Mouse (Mus musculus) megakaryocyte progenitor cell, adult 5-6 weeks (primary cell): ENCODE measurements around the gene Tmem164. TPM values are rescaled to one million over a fixed set of nuclear protein-coding genes. Genes with fewer than 3 reads are reported as not detected.

ENCODE experiments used
- ATAC-seq: replicated peaks from 2 replicates; pipeline ENCODE4 v1.8.0; 2016; ENCODE audit warnings: mild to moderate bottlenecking, moderate TSS enrichment, inconsistent platforms; ENCODE audit not compliant: poor library complexity
- total RNA-seq, 2 experiments: library from RNA; stranded (forward) in 1 of 2; stranded (reverse) in 1 of 2; fragments of 157-497, 149-512 nt in 1 of 2; fragments of 200-1000 nt in 1 of 2; gene quantifications; 2 replicates each; pipeline versions ENCODE4 v1.2.3 to v1.2.4; 2015 to 2017

Tmem164 gene
- total RNA-seq, 2 experiments from 2014 or later, result 33.6 to 46.5 TPM

DNA sequence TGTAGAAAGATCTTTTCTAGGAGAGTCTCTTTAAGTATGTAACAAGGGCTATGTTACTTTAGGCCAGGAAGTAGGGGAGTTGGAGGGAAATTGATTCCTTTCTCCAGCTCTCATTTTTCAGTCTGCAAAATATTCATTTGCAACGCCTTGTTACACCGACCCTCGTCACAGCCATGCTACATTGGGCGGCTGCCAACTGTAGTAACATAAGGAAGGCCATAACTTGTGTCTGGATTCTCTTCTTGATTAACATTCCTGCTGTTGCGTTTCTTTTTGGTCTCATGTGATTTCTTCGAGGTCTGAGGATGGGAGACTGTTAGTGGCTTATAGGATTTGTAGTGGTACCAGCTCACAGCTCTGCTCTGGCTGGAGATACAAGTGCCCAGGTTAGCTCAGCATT, 4.5 kb downstream of the Tmem164 start:
- ATAC-seq, result no peak

DNA sequence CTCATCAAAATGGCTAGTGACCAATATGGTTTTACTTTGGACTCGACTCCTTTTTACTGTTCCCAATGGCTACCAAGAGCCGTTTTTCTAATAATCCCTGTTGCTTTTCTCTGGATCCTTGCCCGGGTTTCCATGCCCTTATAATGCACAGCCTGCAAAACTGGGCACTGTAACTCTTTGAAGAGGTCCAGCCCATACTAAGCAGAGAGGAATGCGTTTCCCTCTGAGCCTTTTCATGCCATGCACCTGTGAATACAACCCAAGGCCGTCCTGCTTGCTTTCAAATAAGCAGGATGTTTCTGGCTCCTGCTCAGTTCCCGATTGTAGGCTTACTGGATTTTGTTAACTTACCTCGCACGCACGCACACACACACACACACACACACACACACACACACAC, 7.3 kb downstream of the Tmem164 start:
- no peak for ATAC-seq

DNA sequence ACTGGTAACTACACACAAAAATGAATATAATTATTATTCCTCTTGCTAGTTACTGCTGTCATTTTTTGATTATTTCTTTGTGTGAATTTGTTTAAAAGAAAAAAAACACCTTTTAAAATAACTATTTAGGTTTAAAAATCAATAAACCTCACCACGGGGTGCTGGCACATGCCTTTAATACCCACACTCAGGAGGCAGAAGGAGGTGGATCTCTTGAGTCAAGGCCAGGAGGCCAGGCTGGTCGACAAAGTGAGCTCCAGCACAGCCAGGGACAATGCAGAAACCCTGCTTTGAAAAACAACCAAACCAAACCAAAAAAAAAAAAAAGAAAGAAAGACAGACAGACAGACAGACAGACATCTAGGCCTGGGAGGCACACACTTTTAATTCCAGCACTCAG, 12.1 kb downstream of the Tmem164 start:
- ATAC-seq, result no peak

DNA sequence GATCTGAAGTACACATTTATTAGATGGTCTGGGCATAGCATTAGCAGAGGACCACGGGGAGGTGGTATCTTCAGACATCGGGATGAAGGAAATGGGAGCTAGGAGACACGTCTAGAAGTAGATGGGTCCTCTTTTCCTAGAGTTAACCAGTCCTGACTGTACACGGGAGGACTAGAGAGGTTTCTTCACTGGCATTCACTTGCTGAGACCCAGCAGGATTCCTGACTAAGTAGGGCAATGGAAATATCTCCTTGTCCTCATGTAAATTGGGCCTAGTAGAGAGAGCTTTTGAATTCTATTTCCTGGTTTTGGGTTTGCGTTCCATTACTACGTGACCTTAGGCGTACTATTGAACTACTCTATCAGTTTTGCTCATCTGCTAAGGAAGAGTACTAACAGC, 13.1 kb downstream of the Tmem164 start:
- no peak for ATAC-seq

DNA sequence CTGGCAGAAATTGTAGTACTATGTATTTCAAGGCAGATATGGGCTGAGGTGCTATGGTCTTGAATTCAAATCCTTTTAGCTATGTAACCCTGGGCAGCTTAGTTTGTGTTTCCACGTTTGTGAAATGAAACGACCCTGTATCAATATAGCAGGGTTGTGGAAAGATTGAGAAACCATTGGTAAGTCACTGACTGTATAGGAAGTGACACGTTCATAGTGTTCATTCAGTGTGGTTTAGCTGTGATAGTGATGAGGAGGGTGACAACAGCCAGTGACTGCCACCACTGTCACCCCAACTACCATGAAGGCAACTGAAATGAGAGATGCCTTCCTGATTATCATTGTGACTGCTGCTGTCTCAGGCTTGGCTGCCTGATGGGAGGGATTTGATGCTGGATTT, 13.7 kb downstream of the Tmem164 start:
- ATAC-seq, result peak; percentile 30; the same call in 1 of the 2 replicates

DNA sequence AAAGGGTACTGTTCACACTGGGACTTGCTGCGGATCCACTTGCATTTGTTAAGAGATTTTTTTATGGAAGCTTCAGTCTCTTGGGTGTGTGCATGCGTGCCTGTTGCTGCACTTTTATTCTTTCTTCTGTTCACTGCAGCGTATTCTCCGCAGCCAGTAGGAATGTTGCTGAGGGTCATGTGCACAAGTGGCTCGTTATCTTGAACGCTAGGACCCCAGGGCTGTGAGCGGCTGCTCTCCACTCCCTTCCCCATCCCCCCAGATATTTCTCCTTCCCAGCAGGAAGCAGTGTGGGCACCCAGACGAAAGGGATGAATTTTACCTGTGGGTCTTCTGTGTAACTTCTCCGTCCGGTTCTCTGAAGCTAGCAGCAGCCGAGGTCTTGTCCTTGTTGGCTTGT, 15.6 kb downstream of the Tmem164 start:
- ATAC-seq, result no peak

DNA sequence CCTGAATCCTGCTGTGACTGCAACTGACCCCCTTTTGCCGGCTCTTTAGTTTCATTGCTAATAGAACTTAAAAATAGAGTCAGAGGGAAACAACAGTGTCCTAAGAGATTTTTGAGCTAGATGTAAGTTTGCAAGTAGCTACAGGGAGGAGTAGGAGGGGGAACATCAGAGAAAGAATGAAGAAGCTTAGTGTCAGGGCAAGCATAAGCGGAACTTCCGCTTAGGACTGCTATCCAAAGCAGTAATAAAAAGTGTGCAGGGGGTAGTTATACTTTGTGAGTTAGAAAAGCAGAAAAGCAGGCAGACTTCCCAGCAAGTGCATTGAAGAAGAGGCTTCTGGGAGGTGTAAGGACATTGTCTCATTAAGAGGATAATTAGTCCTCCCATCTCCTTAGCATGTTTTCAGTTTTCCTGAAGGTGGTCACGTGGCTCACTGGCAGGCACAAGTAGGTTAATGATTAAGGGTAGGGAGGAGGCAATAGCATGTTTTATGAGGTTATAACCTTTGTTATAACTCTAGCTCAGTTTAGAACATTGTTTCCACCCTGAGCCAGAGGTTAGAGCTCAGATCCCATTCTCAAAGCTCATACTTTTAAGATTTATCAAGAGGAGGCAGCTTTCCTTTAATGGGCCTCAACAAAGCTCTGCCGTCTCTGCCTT, 16.5 kb downstream of the Tmem164 start:
- ATAC-seq, result 0 out of 2 replicates have a peak, but pooled peaks have one; percentile 5

DNA sequence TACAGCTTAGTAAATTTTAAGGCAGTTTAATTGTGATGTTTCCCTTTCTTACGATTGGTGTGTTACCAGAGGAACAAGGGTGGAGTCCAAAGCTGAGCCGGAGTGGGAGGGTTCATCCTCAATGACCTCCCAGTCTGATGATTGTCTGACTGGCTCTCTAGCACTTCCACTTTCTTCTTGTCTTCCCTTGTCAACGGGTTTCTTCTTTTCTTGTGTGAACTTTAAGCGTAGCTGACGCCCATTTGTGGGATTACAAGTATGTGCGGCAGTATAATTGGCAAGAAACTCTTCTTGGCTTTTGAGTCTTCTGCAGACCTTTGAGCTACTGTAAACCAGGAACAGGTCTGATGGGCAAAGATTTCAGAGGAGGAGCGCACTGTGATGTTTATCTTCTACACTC, 17.0 kb downstream of the Tmem164 start:
- ATAC-seq, result peak; percentile 86

DNA sequence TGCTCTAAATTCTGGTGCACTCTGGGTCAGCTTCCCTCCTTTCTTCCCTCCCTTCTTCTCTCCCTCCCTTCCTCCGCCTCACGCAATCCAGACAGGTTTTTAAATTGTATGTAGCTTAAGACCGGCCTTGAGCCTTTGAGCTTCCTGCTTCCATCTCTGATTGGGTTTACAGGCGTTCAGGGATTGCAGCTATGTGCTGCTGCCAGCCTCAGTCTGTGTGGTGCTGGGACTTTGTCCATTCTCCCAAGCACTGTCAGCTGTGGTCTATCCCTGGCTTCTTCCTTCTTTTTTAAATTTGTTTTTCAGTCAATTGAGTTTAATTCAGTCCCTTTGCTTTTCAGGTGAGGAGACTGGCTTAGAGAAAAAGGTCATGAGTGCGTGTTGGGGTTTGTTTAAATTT, 20.9 kb downstream of the Tmem164 start:
- no peak for ATAC-seq

DNA sequence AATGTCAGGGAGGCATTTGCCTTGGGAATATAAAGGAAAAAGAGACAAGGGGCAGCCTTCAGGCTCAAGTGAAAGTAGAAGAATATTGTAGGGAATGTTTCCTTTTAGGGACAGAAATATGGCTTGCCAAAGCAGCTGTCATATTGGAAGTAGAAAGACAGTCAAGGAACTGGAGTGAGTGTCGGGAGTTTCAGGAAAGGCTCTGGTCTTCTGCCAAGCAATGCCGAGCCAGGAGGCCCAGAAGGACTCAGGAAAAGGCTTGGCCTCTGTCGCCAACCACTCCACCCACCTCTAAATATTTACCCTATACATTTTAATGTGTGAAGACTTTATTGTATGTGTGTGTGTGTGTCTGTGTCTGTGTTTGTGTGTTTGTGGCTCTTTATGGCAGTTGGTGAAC, 21.4 kb downstream of the Tmem164 start:
- ATAC-seq, result no peak

DNA sequence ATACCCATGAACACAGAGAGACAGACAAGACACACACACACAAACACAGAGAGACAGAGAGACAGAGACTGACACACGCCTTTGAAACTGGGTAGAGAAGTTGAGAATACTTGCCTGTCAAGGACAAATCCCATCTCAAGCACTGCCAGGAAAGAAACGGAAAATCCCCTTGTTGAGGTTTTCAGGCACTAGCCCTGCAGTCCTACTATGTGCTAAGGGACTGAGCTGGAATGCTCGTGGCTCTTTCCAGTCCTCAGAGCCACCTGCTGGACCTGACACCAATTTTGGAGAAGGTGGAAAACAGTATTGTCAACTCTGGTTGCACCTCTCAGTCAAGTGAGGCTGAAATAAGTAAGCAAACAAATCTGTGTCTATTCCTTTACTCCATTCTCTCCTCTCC, 22.7 kb downstream of the Tmem164 start:
- ATAC-seq, result no peak

DNA sequence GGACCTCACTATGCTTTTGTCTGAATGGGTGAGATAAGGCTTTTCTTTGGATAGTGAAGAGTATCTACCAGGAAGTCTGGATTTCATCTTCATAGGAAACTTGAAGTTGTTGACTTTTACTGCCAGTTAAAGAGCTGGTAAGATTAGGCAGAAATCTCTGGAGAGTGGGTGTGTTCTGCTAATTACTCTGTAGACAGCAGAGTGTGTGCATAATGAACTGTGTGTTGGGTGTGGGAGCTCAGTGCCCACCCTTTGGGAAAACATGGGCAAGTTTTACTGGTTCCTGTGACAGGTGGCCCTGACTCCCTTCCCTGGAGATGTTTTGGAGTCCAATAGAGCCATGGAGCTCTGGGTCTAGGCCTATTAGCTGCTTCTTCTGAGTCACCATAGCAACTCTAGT, 27.1 kb downstream of the Tmem164 start:
- ATAC-seq, result no peak

DNA sequence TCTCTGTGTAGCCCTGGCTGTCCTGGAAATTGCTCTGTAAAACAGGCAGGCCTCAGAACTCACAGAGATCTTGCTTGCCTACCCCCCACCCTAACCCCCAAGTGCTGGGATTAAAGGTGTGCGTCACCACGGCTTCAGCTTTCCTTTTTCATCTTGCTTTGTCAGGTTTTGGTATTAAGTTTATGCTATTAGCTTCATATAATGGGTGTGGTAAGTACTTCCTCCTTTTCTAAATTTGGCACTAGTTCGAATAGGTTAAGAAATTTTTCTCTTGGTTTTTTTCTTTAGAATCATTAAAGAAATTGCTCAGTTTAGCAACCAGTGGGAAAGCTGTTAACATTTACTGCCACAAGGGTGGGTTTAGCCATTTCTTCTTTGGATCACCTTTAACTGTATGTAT, 34.8 kb downstream of the Tmem164 start:
- ATAC-seq, result peak; percentile 49

DNA sequence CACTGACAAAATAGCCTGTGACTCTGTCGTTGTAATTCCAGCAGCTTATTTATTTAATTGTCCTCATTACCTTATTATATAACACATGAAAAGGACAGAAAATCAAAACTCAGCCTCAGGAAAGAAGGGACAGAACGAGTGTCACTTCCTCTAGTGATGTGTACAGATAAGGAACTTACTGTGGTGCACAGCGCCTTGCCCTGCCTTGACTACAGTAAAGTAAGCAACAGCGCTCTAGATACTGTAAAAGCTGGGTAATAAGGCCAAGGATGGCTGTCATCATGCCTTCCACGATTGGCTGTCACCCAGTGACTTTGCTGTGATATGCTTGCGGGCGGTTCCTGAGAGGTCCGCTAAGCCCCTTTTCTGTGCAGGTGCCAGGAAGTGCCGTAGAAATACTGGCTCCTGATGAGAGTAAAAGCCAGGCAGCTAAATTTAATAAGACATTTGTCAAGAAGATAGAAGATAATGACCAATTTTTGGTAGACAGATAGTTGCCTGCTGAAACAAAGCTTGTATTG, 36.8 kb downstream of the Tmem164 start:
- peak; percentile 53 for ATAC-seq

DNA sequence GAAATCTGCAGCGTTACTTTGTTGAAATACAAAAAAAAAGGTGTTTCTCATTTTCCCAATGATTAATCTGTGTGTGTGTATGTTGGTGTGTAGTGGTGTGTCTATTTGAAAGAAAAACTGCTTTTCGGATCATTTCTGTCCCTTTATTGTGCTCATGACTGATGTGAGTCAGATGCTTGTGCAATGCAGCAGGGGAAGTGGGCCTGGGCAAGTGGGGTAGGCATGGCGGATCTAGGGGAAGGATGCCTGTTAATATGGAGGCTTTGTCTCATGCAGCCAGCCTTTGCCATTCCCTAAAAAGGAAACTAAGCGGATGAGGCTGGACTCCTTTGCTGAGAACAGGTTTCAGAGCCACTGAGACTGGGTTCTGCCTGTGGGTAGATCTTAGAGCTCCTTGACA, 37.6 kb downstream of the Tmem164 start:
- ATAC-seq, result peak; percentile 87

DNA sequence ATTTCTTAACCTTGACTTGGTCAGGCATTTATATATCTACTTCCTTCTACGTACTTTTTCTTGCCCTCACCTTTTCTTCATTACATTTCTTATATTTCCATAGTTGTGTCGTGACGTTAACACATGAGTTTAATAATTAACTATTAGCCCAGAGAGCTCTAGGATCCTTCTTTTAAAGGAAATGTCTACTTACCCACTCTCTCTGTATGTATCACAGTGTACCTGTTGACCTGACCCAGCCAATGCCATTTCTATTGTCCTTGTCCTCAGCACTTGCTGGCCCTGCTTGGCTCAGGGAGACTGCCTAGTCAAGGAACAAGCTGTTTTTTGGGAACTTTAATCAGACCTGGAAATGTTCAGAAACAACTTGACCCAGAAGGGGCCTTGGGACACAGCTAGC, 40.7 kb downstream of the Tmem164 start:
- no peak for ATAC-seq

DNA sequence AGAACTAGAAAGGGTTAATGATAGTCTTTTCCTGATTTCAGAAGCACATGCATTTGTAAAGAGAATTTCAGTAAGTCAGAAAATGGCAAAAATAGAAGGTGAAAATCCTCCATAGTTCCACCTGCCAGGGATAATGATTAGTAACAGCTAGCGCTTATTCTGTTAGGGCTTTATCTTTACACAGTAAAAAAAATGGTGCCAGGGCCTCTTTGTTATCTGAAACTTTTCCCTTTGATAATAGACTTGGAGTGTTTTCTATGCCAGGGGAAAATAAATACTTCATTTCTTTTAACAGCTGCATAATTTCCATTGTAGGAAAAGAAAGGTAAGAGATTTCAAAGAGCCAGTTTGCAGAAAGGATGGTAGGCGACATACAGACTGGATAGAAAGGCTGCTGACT, 43.0 kb downstream of the Tmem164 start:
- ATAC-seq, result no peak

DNA sequence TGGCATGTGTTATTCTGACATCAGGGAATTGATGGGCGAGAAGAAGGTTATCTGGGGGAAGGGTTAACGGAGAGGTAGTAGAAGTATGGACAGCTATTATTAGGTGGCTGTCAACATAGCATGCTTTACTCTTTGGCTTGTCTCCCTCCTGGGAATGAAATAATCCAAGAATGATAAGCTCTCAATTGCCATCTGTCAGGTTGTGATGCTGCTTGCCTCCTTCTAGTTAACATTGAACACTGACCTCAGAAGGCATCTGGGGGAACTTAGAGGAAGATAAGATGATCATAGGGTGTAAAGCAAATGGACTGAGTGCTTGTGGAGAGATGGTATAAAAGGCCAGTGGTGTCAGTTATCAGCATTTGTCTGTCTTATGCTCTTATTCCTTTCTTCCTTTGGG, 44.4 kb downstream of the Tmem164 start:
- ATAC-seq, result peak; percentile 70

DNA sequence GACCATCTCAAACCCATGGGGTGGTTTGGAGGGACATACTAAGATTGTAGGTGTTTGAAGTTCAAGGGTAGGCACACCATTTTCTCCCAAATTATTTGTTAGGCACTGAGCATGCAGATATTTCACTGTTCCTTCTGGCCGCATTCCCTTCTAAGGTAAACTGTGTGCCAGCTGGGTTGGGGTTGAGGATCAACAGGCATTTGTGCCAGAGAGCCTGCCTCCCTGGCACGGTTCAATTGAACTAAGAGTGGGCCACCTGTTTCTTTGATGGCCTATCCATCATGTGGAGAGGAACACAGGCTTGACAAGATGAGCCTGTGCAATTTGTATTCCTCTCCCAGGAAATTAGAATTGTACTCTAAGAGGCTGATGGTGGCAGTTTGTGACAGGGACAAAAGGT, 45.1 kb downstream of the Tmem164 start:
- ATAC-seq, result no peak

DNA sequence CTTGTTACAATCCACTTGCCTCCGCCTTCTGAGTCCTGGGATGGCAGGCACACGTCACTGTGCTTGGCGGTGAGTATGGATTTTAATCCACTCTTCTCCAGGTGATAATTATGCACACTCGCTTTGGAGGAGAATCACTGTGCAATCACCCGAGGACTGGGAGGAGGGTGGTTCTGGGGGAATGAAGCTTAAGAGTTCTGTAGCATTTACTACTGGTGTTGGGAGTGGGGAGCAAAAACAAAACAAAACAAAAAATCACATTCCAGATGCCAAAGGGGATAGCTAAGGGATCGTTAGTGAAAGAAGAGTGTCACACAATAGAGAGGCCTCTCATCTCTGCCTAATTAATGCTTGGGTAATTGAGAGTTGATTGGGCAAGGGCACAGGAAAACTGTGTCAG, 46.6 kb downstream of the Tmem164 start:
- ATAC-seq, result no peak

DNA sequence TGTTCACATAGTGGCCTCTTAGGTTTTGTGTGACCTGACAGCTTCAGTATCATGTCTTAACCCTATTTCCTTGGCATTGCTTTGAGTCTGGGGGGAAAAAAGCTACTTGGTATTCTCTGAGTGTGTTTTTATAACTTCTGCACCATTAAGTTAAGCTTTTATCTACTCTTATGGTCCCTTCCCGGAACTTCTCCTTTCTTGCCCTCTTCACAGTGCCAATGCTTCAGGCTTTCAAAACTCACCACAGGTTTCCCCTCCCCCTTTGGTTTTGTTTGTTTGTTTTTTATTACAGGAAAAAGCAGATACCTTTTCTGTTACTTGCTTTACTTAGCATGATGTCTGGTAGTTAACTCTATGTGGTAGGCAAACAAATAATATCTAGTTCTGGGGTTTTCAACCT, 47.8 kb downstream of the Tmem164 start:
- peak; percentile 42; the same call in 1 of the 2 replicates for ATAC-seq

DNA sequence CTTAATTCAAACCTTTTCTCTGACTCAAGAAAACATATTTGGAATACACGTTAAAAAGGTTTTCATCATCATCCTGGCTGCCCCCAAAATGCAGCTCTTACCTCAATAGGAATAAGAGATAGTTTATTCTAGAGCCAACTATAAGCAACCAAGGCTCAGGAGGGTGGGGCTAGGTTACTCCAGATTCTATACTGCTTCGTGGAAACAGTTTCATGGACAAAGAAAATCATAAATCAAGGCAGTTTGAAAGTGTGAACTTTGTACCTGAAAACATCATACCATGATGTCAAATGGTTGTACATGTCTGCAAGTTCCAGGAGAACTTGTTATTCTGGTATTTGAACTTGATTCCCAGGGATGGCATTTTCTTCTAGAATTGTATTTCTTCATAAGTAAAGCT, 48.3 kb downstream of the Tmem164 start:
- no peak for ATAC-seq

DNA sequence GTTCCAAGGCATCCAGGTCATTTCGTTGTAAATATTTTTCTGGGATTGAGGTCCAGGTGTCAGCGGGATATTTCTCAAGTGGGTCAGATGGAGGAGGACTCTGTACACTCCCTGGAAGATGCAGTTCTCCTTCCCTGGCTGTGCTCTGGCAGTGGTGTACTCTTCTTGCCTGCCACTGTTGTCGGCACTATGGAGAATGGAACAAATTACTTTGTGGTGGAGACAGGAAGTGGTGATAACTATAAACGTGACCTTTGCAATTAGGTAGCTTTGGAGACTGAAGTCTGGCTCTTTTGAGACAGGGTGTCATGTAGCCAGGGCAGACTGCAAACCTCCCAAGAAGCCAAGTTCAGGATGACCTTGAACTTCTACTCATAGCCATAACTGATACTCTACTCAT, 55.9 kb downstream of the Tmem164 start:
- peak; percentile 68 for ATAC-seq
